Mouse (Mus musculus): Measurements from ENCODE around the gene Dab1. TPM values are rescaled to one million over a fixed set of nuclear protein-coding genes. Genes with fewer than 3 reads are reported as not detected.

Gene Dab1
- polyA plus RNA-seq, 1 experiment: 35.8 TPM

- Histone ChIP-seq H3K4me3 (replicated peaks; ENCODE audit: insufficient read depth, low read depth, low read length) (no peak overlapping the region), H3K27me3 (ENCODE audit: control insufficient read depth, insufficient read depth, low read length) (no peaks in the 10 kb centered on the region), H3K27ac (ENCODE audit: insufficient read depth, low read length) (no peak overlapping the region), H3K4me1 (ENCODE audit: control insufficient read depth, insufficient read depth, low read length) (no peaks in the 10 kb centered on the region)
- DNase-seq: no peak
- TF ChIP-seq CTCF (IDR thresholded peaks at IDR 0.05; ENCODE audit: borderline replicate concordance, insufficient read depth, low read depth, low read length) (no peak), POLR2A (IDR thresholded peaks at IDR 0.05; ENCODE audit: borderline replicate concordance, insufficient read depth, low read length) (no peak)
- WGBS: 36% methylated on average over 5 of the region's 5 CpGs
Measured at GRCm38 (mm10) chr4:104270173-104270557, 651.0 kb downstream of the Dab1 start.

DNA sequence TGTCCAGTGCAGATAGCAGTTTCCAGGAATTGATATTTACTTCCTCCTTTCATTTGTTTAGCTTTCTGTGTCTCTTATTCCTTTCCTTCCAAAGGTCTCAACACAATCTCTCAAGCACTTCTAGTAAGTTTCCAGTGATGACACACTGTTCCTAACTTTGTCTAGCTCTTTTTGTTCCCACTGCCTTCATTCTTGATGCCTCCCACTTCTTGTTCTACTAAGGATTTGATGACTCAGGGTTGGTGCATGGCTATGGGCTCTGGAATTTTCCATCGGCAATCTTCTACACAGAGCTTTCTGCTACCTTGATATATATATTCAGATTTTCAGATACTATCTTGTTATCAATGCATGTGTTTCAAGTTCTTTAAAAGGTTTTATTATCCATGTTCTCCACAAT is 656.1 kb downstream of the Dab1 start:
- TF ChIP-seq CTCF (IDR thresholded peaks at IDR 0.05; ENCODE audit: borderline replicate concordance, insufficient read depth, low read depth, low read length): no peak
- TF ChIP-seq POLR2A (IDR thresholded peaks at IDR 0.05; ENCODE audit: borderline replicate concordance, insufficient read depth, low read length): no peak
- no peaks in the 10 kb centered on the region for H3K4me1 ChIP-seq (ENCODE audit: control insufficient read depth, insufficient read depth, low read length)
- H3K4me3 ChIP-seq (replicated peaks; ENCODE audit: insufficient read depth, low read depth, low read length): no peak overlapping the region
- H3K27me3 ChIP-seq (ENCODE audit: control insufficient read depth, insufficient read depth, low read length): no peaks in the 10 kb centered on the region
- WGBS: 96% methylated on average over 1 of the region's 1 CpGs
- H3K27ac ChIP-seq (ENCODE audit: insufficient read depth, low read length): no peak overlapping the region
- no peak for DNase-seq

GRCm38 (mm10) chr4:104276916-104277315 is 657.8 kb downstream of the Dab1 start:
- Histone ChIP-seq H3K27ac (ENCODE audit: insufficient read depth, low read length) (no peak overlapping the region), H3K4me3 (replicated peaks; ENCODE audit: insufficient read depth, low read depth, low read length) (no peak overlapping the region), H3K4me1 (ENCODE audit: control insufficient read depth, insufficient read depth, low read length) (no peaks in the 10 kb centered on the region), H3K27me3 (ENCODE audit: control insufficient read depth, insufficient read depth, low read length) (no peaks in the 10 kb centered on the region)
- 94% methylated on average over 7 of the region's 7 CpGs for WGBS
- TF ChIP-seq POLR2A (IDR thresholded peaks at IDR 0.05; ENCODE audit: borderline replicate concordance, insufficient read depth, low read length): no peak
- TF ChIP-seq CTCF (IDR thresholded peaks at IDR 0.05; ENCODE audit: borderline replicate concordance, insufficient read depth, low read depth, low read length): no peak
- DNase-seq: no peak

DNA sequence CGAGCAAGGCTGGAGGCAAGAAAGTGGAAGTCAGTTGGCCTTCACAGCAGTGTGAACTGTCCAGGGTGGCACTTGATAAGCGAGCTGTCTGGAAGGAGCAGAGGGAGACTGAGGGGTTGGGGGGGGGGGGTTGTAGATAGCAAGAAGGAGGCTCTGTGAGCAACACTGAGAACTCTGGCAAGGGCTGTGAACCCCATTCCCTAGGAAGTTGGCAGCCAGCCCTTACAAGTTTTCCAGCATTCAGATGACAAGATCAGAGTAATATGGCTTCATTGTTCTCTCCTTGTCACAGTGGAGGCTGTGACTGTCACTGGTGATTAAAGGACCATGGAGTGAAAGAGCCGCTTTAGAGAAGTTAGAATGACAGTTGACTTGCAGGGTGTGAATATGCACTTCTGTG is 662.4 kb downstream of the Dab1 start:
- Histone ChIP-seq H3K4me3 (replicated peaks; ENCODE audit: insufficient read depth, low read depth, low read length) (no peak overlapping the region), H3K27ac (ENCODE audit: insufficient read depth, low read length) (no peak overlapping the region), H3K4me1 (ENCODE audit: control insufficient read depth, insufficient read depth, low read length) (no peaks in the 10 kb centered on the region), H3K27me3 (ENCODE audit: control insufficient read depth, insufficient read depth, low read length) (no peaks in the 10 kb centered on the region; the same call in 1 of the 2 replicates)
- DNase-seq: no peak
- WGBS: 64% methylated on average over 3 of the region's 3 CpGs
- no peak for TF ChIP-seq POLR2A (IDR thresholded peaks at IDR 0.05; ENCODE audit: borderline replicate concordance, insufficient read depth, low read length)
- TF ChIP-seq CTCF (IDR thresholded peaks at IDR 0.05; ENCODE audit: borderline replicate concordance, insufficient read depth, low read depth, low read length): no peak

DNA sequence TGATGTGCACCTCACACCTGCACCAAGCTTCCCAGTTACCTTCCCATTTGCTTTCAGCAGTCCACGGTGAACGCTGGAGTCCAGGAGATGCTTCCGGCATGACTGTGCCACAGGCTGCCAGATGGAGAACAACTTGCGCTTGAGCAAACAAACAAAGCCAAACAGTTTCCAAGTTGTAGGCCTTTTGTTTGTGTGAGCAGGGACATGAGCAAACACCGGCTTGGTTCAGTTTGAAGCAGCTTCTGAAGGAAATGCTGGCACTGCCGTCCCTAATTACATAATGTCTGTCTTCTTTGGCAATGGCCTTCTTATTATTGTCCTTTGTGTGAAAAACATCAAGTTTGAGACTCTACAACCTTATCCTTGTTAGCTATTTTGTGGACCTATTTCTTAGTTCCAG is 664.7 kb downstream of the Dab1 start:
- H3K27me3 ChIP-seq (ENCODE audit: control insufficient read depth, insufficient read depth, low read length): no peaks in the 10 kb centered on the region; the same call in 1 of the 2 replicates
- WGBS: 33% methylated on average over 6 of the region's 6 CpGs
- no peak for TF ChIP-seq CTCF (IDR thresholded peaks at IDR 0.05; ENCODE audit: borderline replicate concordance, insufficient read depth, low read depth, low read length)
- no peak for TF ChIP-seq POLR2A (IDR thresholded peaks at IDR 0.05; ENCODE audit: borderline replicate concordance, insufficient read depth, low read length)
- no peak overlapping the region for H3K27ac ChIP-seq (ENCODE audit: insufficient read depth, low read length)
- H3K4me3 ChIP-seq (replicated peaks; ENCODE audit: insufficient read depth, low read depth, low read length): no peak overlapping the region
- no peaks in the 10 kb centered on the region for H3K4me1 ChIP-seq (ENCODE audit: control insufficient read depth, insufficient read depth, low read length)
- DNase-seq: no peak

- Histone ChIP-seq H3K27ac (ENCODE audit: insufficient read depth, low read length) (no peak overlapping the region), H3K27me3 (ENCODE audit: control insufficient read depth, insufficient read depth, low read length) (no peaks in the 10 kb centered on the region; the same call in 1 of the 2 replicates), H3K4me1 (ENCODE audit: control insufficient read depth, insufficient read depth, low read length) (no peaks in the 10 kb centered on the region), H3K4me3 (replicated peaks; ENCODE audit: insufficient read depth, low read depth, low read length) (no peak overlapping the region)
- TF ChIP-seq POLR2A (IDR thresholded peaks at IDR 0.05; ENCODE audit: borderline replicate concordance, insufficient read depth, low read length) (no peak), CTCF (IDR thresholded peaks at IDR 0.05; ENCODE audit: borderline replicate concordance, insufficient read depth, low read depth, low read length) (no peak)
- DNase-seq: no peak
- WGBS: 15% methylated on average over 3 of the region's 3 CpGs
Measured at GRCm38 (mm10) chr4:104288401-104288800, 669.2 kb downstream of the Dab1 start.

- 65% methylated on average over 3 of the region's 3 CpGs for WGBS
- Histone ChIP-seq H3K4me1 (ENCODE audit: control insufficient read depth, insufficient read depth, low read length) (no peaks in the 10 kb centered on the region), H3K4me3 (replicated peaks; ENCODE audit: insufficient read depth, low read depth, low read length) (no peak overlapping the region), H3K27me3 (ENCODE audit: control insufficient read depth, insufficient read depth, low read length) (no peaks in the 10 kb centered on the region; the same call in 1 of the 2 replicates), H3K27ac (ENCODE audit: insufficient read depth, low read length) (no peak overlapping the region)
- TF ChIP-seq CTCF (IDR thresholded peaks at IDR 0.05; ENCODE audit: borderline replicate concordance, insufficient read depth, low read depth, low read length) (no peak), POLR2A (IDR thresholded peaks at IDR 0.05; ENCODE audit: borderline replicate concordance, insufficient read depth, low read length) (no peak)
- DNase-seq: no peak
Measured at GRCm38 (mm10) chr4:104301764-104302163, 682.6 kb downstream of the Dab1 start.

DNA sequence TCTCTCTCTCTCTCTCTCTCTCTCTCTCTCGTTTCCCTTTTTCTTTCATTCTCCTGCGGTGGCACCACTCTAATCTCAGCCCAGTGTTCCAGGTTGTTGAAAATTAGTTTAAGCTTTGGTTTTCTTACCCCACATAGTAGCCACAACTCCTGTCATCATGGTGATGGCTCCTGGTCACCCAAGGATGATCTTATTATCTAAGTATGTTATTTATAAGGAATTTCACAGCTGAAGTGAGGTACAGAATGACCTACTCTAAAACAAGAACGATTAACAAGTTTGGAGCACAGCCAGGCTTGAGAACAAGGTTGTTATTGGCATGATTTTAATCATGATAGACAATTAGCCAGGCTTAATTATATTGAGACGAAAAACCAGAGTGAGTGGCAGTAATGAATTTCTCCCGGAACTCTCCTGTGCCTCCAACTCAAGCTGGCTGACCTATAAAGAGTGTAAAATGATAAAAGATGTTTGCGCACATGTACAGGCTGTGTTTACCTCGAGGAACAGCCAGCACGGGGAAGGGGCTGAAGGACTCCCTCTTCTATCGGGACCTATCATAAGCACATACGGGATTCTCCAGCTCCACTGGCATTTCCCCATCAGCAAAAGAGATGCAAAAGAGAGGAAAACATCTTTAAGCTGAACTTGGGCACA is 684.0 kb downstream of the Dab1 start:
- 42% methylated on average over 10 of the region's 10 CpGs for WGBS
- Histone ChIP-seq H3K27me3 (ENCODE audit: control insufficient read depth, insufficient read depth, low read length) (no peaks in the 10 kb centered on the region; the same call in 1 of the 2 replicates), H3K4me1 (ENCODE audit: control insufficient read depth, insufficient read depth, low read length) (no peaks in the 10 kb centered on the region), H3K4me3 (replicated peaks; ENCODE audit: insufficient read depth, low read depth, low read length) (no peak overlapping the region), H3K27ac (ENCODE audit: insufficient read depth, low read length) (no peak overlapping the region)
- peak in 1 of 2 experiments; percentile 14 for DNase-seq
- no peak for TF ChIP-seq POLR2A (IDR thresholded peaks at IDR 0.05; ENCODE audit: borderline replicate concordance, insufficient read depth, low read length)
- no peak for TF ChIP-seq CTCF (IDR thresholded peaks at IDR 0.05; ENCODE audit: borderline replicate concordance, insufficient read depth, low read depth, low read length)
